ENCODE assay signal across 10 mouse cellular contexts in the genomic region with DNA sequence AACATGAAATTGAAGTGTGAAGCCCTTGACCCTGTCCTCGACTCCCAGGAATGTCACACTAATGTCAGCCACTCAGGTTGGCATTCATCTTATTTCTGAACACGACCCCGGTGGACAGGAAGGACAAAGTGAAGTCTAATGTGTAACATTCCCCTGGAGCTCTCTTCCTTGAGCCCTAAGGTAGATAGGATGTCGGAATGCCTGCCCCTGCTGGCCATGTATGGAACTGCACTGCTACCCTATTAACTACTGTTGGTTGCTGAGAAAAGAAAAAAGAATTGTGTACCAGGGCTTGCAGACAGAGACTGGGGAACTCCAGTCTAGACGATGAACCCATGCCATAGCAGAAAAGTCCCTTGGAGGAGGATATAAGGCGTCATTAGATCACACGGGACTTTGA.
A peak's percentile ranks its signal among the peaks of the same experiment; 100 is the strongest.
DNase-seq lines count a peak whose midpoint lies in the region; ATAC-seq and TF ChIP-seq lines count a peak whose summit lies in the region.
"Had no signal": no experiment of that assay in that cellular context is flagged by ENCODE, and none has a peak within 500 bp of the region (broad histone marks: within the 10 kb centered on the region; RNA-seq: fewer than 3 reads in every experiment).

No protein-coding gene starts in this region.

- no peak overlapping the region for H3K4me3 ChIP-seq in kidney, postnatal 0 days (replicated peaks; ENCODE audit: low read depth, low read length)
- no peak overlapping the region for H3K4me3 ChIP-seq in kidney, embryonic 16.5 days (ENCODE audit: low read length)
- no peak overlapping the region for H3K4me3 ChIP-seq in MEL (ENCODE audit: control insufficient read depth in 1 of 2, insufficient read depth in 1 of 2, low read depth in 2 of 2, low read length in 2 of 2)
- no peak overlapping the region for H3K4me3 ChIP-seq in embryonic facial prominence, embryonic 10.5 days
- H3K4me3 ChIP-seq: limb, embryonic 15.5 days; stomach, embryonic 15.5 days had no signal

- TF ChIP-seq POLR2A in MEL (IDR thresholded peaks at IDR 0.05; ENCODE audit: control insufficient read depth in 1 of 2, insufficient read depth in 1 of 2, low read depth in 1 of 2, low read length in 2 of 2, poor library complexity in 1 of 2) = no peak

- no peak overlapping the region for H3K9ac ChIP-seq in kidney, postnatal 0 days (ENCODE audit: low read depth, low read length)
- no peak overlapping the region for H3K9ac ChIP-seq in kidney, embryonic 16.5 days (replicated peaks; ENCODE audit: low read length)
- H3K9ac ChIP-seq in MEL (ENCODE audit: control insufficient read depth, low read depth, low read length, poor library complexity, severe bottlenecking) = no peak overlapping the region
- H3K9ac ChIP-seq: limb, embryonic 15.5 days; stomach, embryonic 15.5 days had no signal

- no peaks in the 10 kb centered on the region for H3K36me3 ChIP-seq in kidney, postnatal 0 days (ENCODE audit: insufficient read depth, low read length)
- no peaks in the 10 kb centered on the region for H3K36me3 ChIP-seq in kidney, embryonic 16.5 days (ENCODE audit: insufficient read depth, low read length)
- no peaks in the 10 kb centered on the region for H3K36me3 ChIP-seq in MEL (ENCODE audit: control insufficient read depth in 1 of 2, insufficient read depth in 2 of 2, low read length in 2 of 2)
- H3K36me3 ChIP-seq in embryonic facial prominence, embryonic 10.5 days (replicated peaks) = no peaks in the 10 kb centered on the region
- H3K36me3 ChIP-seq: limb, embryonic 15.5 days; stomach, embryonic 15.5 days had no signal

- H3K27me3 ChIP-seq in kidney, postnatal 0 days (ENCODE audit: insufficient read depth, low read length) = no peaks in the 10 kb centered on the region
- peaks cover 4% of the 10 kb centered on the region; the same call in 1 of the 2 replicates for H3K27me3 ChIP-seq in kidney, embryonic 16.5 days (ENCODE audit: insufficient read depth, low read length)
- H3K27me3 ChIP-seq in MEL (ENCODE audit: control insufficient read depth in 1 of 2, insufficient read depth in 2 of 2, low read length in 2 of 2) = no peaks in the 10 kb centered on the region
- 0 out of 2 replicates have a peak, but pooled peaks cover 9% of the 10 kb centered on the region for H3K27me3 ChIP-seq in embryonic facial prominence, embryonic 10.5 days (replicated peaks; ENCODE audit: low read depth, poor library complexity, severe bottlenecking)
- H3K27me3 ChIP-seq: stomach, embryonic 15.5 days had no signal

- ATAC-seq in kidney, postnatal 0 days (replicated peaks; ENCODE audit: low FRiP score, low read depth) = no peak
- ATAC-seq in kidney, embryonic 16.5 days (ENCODE audit: low FRiP score, low TSS enrichment) = no peak
- ATAC-seq in erythroid progenitor cell, adult 5-6 weeks (replicated peaks; ENCODE audit: low FRiP score, poor library complexity, severe bottlenecking) = no peak

- TF ChIP-seq EP300 in MEL (IDR thresholded peaks at IDR 0.05; ENCODE audit: low read depth in 1 of 2, low read length in 2 of 2) = no peak

- H3K9me3 ChIP-seq in kidney, postnatal 0 days (replicated peaks; ENCODE audit: low read length) = no peaks in the 10 kb centered on the region
- H3K9me3 ChIP-seq in kidney, embryonic 16.5 days (ENCODE audit: low read length) = no peaks in the 10 kb centered on the region
- no peaks in the 10 kb centered on the region; the same call in 1 of the 2 replicates for H3K9me3 ChIP-seq in MEL (replicated peaks; ENCODE audit: insufficient read depth, low read length)
- no peaks in the 10 kb centered on the region for H3K9me3 ChIP-seq in embryonic facial prominence, embryonic 10.5 days
- H3K9me3 ChIP-seq: limb, embryonic 15.5 days; stomach, embryonic 15.5 days had no signal

- H3K27ac ChIP-seq in kidney, postnatal 0 days = no peak overlapping the region
- no peak overlapping the region for H3K27ac ChIP-seq in kidney, embryonic 16.5 days (ENCODE audit: low read length)
- H3K27ac ChIP-seq in MEL (ENCODE audit: control insufficient read depth, low read depth, low read length) = no peak overlapping the region
- H3K27ac ChIP-seq in embryonic facial prominence, embryonic 10.5 days (replicated peaks) = no peak overlapping the region
- H3K27ac ChIP-seq: limb, embryonic 15.5 days; stomach, embryonic 15.5 days had no signal

- DNase-seq in kidney, postnatal 0 days (ENCODE audit: low spot score) = peak; percentile 71
- peak; percentile 3 for DNase-seq in MEL (ENCODE audit: low read depth, low spot score)
- peak; percentile 43 for DNase-seq in adrenal gland, postnatal 14 days
- peak; percentile 70 for DNase-seq in embryonic facial prominence, embryonic 10.5 days (ENCODE audit: low spot score)
- peak; percentile 29 for DNase-seq in layer of hippocampus, adult 9-11 months
- peak; percentile 81 for DNase-seq in retina, embryonic 14.5 days (ENCODE audit: low spot score)

- TF ChIP-seq CTCF in kidney, postnatal 0 days (IDR thresholded peaks at IDR 0.05; ENCODE audit: low read depth) = peak; percentile 84
- TF ChIP-seq CTCF in MEL (IDR thresholded peaks at IDR 0.05 in 2 of 3, conservative IDR thresholded peaks at IDR 0.05 in 1 of 3; ENCODE audit: control insufficient read depth in 1 of 3, insufficient read depth in 1 of 3, low read depth in 2 of 3, low read length in 3 of 3, poor library complexity in 1 of 3, severe bottlenecking in 1 of 3) = peak in 2 of 3 experiments; percentile 7 to 51; a peak in 3 of 6 replicates

- TF ChIP-seq RAD21 in MEL (IDR thresholded peaks at IDR 0.05; ENCODE audit: low read depth, low read length) = no peak

- 31% methylated on average over 7 of the region's 7 CpGs for WGBS in kidney, postnatal 0 days
- 34% methylated on average over 7 of the region's 7 CpGs for WGBS in kidney, embryonic 16.5 days
- 29% methylated on average over 7 of the region's 7 CpGs for WGBS in embryonic facial prominence, embryonic 10.5 days

- H3K4me1 ChIP-seq in kidney, postnatal 0 days (replicated peaks; ENCODE audit: insufficient read depth, low read length) = no peaks in the 10 kb centered on the region
- H3K4me1 ChIP-seq in kidney, embryonic 16.5 days (ENCODE audit: insufficient read depth, low read length) = no peaks in the 10 kb centered on the region
- H3K4me1 ChIP-seq in MEL (ENCODE audit: control insufficient read depth in 1 of 2, insufficient read depth in 2 of 2, low read length in 2 of 2) = no peaks in the 10 kb centered on the region
- H3K4me1 ChIP-seq in embryonic facial prominence, embryonic 10.5 days = peaks cover 23% of the 10 kb centered on the region
- H3K4me1 ChIP-seq: stomach, embryonic 15.5 days had no signal

- no peak overlapping the region for H3K4me2 ChIP-seq in kidney, postnatal 0 days (ENCODE audit: low read length)
- no peak overlapping the region for H3K4me2 ChIP-seq in kidney, embryonic 16.5 days (replicated peaks; ENCODE audit: low read depth, low read length)
- H3K4me2 ChIP-seq: limb, embryonic 15.5 days; stomach, embryonic 15.5 days had no signal

- no peaks in the 10 kb centered on the region for H3K79me2 ChIP-seq in MEL (ENCODE audit: control insufficient read depth, insufficient read depth, low read length, poor library complexity)

TF ChIP-seq in MEL, 35 proteins besides CTCF, POLR2A, EP300 and RAD21:
- no peak for TF ChIP-seq CHD2 (IDR thresholded peaks at IDR 0.05; ENCODE audit: low read length)
- no peak for TF ChIP-seq MYC (IDR thresholded peaks at IDR 0.05; ENCODE audit: low read depth, low read length)
- TF ChIP-seq MAFK (IDR thresholded peaks at IDR 0.05; ENCODE audit: borderline replicate concordance, low read depth, low read length) = no peak
- TF ChIP-seq TBP (IDR thresholded peaks at IDR 0.05; ENCODE audit: low read depth, low read length) = no peak
- no peak for TF ChIP-seq HCFC1 (IDR thresholded peaks at IDR 0.05; ENCODE audit: low read depth, low read length)
- no peak for TF ChIP-seq MAZ (IDR thresholded peaks at IDR 0.05; ENCODE audit: low read depth, low read length)
- TF ChIP-seq POLR2AphosphoS2 (IDR thresholded peaks at IDR 0.05; ENCODE audit: low read length) = no peak
- no peak for TF ChIP-seq JUND (IDR thresholded peaks at IDR 0.05; ENCODE audit: low read depth, low read length)
- no peak for TF ChIP-seq KAT2A (conservative IDR thresholded peaks at IDR 0.05; ENCODE audit: low read depth, low read length)

Comparison
In these comparisons a context has a peak if more than half of its experiments do, and no peak if none do; other contexts are left out.
1. DNase-seq: peak in every context shown above with its lines; median percentile 81 in retina, embryonic 14.5 days; 71 in kidney, postnatal 0 days; 70 in embryonic facial prominence, embryonic 10.5 days; 43 in adrenal gland, postnatal 14 days; 29 in layer of hippocampus, adult 9-11 months; 3 in MEL.